Mouse (Mus musculus) urinary bladder, adult 18-20 months (tissue): ENCODE results near the gene Efnb3.
A peak's percentile ranks its signal among the peaks of the same experiment; 100 is the strongest.

ENCODE experiments used
- DNase-seq, 2 experiments: peaks; one replicate each; pipeline ENCODE4 v3.0.0; 2022; ENCODE audit warnings: low spot score in 2 of 2, mixed read lengths in 2 of 2

Gene Efnb3

GRCm38 (mm10) chr11:69513840-69514239 lies 46.2 kb downstream of the Efnb3 start:
- DNase-seq, result peak in 1 of 2 experiments; percentile 42

GRCm38 (mm10) chr11:69510796-69511496 lies 49.1 kb downstream of the Efnb3 start:
- no peak for DNase-seq
